Mouse (Mus musculus): ENCODE measurements around the gene Ireb2.

- TF ChIP-seq CTCF (IDR thresholded peaks at IDR 0.05; ENCODE audit: control insufficient read depth, insufficient read depth, low read length) = no peak
- peak; percentile 88 for TF ChIP-seq POLR2A (IDR thresholded peaks at IDR 0.05; ENCODE audit: borderline replicate concordance, control insufficient read depth, low read depth, low read length)
Measured at GRCm38 (mm10) chr9:54863363-54864281, at the start of gene Ireb2.

Data from bone marrow, adult 2 months (tissue).